Mouse (Mus musculus): Measurements from ENCODE around the gene Zcchc3. TPM values are rescaled to one million over a fixed set of nuclear protein-coding genes. Genes with fewer than 3 reads are reported as not detected.

Gene Zcchc3
- total RNA-seq (2023): 1 to 10 TPM; 1.9 TPM

DNA sequence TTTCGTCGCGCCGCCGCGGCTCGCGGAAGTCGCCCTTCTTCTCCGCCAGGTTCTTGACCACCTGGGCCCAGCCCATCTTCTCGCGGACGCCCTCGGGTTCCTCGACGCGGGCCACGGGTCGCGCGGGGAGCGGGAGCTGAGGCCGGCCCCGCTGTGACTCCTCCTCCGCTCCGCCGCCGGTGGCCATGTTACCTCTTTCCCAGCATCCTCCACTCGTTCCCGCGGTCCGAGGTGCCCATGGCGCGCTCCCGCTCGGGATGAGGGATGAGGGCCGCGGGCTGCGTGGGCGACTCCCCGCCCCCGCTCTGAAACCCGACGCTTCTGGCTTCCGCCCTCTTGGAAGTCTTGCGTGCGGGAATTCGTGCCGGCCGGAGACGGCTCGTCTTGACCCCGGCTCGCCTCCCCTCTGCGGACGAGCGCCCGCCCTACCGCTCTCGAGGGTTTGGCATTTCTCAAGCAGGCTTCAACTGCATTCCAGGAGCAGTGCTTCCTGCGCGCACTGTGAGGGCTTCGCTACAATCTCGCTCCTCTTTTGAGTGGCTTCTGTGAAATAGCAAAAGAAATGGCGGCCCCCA is at the start of gene Zcchc3:
TSS of gene Zcchc3 (minus strand) at position 437 of the 575 bp plus-strand sequence.

GRCm38 (mm10) chr2:152415287-152415686 is 460 bp upstream of the Zcchc3 start, which contains the start of gene 6820408C15Rik:
Gene 6820408C15Rik (plus strand): TSS chr2:152415587.

DNA sequence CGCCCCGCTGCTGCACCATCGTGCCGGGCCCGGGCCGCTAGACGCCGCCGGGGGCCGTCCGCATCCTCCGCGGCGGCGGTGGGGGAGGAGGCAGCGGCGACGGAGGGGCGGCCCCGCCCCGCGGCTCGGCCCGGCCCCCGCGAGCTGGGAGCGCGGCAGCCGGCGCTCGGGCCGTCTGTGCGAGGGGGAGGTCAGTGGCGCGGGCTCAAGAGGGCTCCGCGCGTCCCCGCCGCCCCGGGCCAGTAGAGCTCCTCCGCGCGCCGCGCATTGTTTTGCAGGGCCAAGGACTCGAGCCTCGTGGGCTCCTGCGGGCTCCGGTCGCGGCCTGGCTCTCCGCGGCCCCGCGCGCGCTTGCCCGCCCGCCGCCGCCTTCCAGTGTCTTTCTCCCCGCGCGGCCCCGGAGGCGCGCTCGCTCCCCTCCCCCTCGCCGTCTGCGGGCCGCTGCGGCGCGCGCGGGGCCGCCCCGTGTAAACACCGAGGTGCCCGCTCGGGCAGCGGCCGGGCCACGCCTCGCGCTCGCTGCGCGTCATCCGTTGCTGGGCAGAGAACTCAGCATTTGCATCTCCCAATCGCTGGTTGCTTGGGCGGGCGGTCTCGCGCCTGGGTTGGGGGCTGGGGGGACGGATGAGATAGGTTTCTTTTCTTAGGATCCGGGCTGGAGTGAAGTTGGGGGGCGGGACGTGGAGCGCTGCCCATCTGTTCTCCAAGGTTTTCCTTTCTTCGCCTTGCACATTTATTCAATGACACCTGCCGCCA is 17.0 kb downstream of the Zcchc3 start, which contains the start of gene Sox12:
TSS of gene Sox12 (minus strand) at position 384 of the 756 bp plus-strand sequence.

GRCm38 (mm10) chr2:152376345-152376741 is 38.5 kb downstream of the Zcchc3 start, which contains the start of gene Nrsn2:
Gene Nrsn2 (minus strand): TSS chr2:152376638.

Other genes starting within 250 kb of the Zcchc3 start
- 10 to 100 TPM; 57.8 to 58.7 TPM for gene Csnk2a1, start 188.2 kb downstream of the Zcchc3 start, total RNA-seq (2023)
- 10 to 100 TPM; 77.3 to 78.6 TPM for gene Tbc1d20, start 121.2 kb downstream of the Zcchc3 start, total RNA-seq (2023)
- gene Rbck1, start 82.4 kb downstream of the Zcchc3 start, total RNA-seq (2023): 10 to 100 TPM; 77.5 to 83.0 TPM
- gene Trib3, start 71.0 kb downstream of the Zcchc3 start, total RNA-seq (2023): 1 to 10 TPM; 2.9 to 4.0 TPM
- not detected for gene Nrsn2, start 38.4 kb downstream of the Zcchc3 start, total RNA-seq (2023)
- gene Sox12, start 17.0 kb downstream of the Zcchc3 start, total RNA-seq (2023): 1 to 10 TPM in 1 of 2 experiments, under 1 TPM in 1; 0.77 to 1.5 TPM
- gene 6820408C15Rik, start 560 bp upstream of the Zcchc3 start, total RNA-seq (2023): under 1 TPM in 1 of 2 experiments, not detected in 1; 0.31 TPM
- gene Defb23, start 49.6 kb upstream of the Zcchc3 start, total RNA-seq (2023): not detected
- not detected for gene Defb20, start 62.0 kb upstream of the Zcchc3 start, total RNA-seq (2023)
- not detected for gene Defb22, start 75.1 kb upstream of the Zcchc3 start, total RNA-seq (2023)
- not detected for gene Defb26, start 96.7 kb upstream of the Zcchc3 start, total RNA-seq (2023)
- gene Defb28, start 103.2 kb upstream of the Zcchc3 start, total RNA-seq (2023): not detected
- gene Defb29, start 125.1 kb upstream of the Zcchc3 start, total RNA-seq (2023): not detected
- not detected for gene Gm17416, start 154.3 kb upstream of the Zcchc3 start, total RNA-seq (2023)
- not detected for gene Defb21, start 157.7 kb upstream of the Zcchc3 start, total RNA-seq (2023)
- gene Defb19, start 165.3 kb upstream of the Zcchc3 start, total RNA-seq (2023): not detected
- not detected for gene Defb45, start 184.4 kb upstream of the Zcchc3 start, total RNA-seq (2023)
- gene Defb36, start 189.3 kb upstream of the Zcchc3 start, total RNA-seq (2023): not detected
- 1 to 10 TPM in 1 of 2 experiments, not detected in 1; 1.7 TPM for gene Defb25, start 208.0 kb upstream of the Zcchc3 start, total RNA-seq (2023)
- gene Rem1, start 211.9 kb upstream of the Zcchc3 start, total RNA-seq (2023): 10 to 100 TPM; 10.2 to 11.2 TPM

Measured in neutrophil, adult 59 days (primary cell).